Mouse (Mus musculus) embryo, embryonic 11.5 days (tissue): ENCODE results near the gene Tinag.
A peak's percentile ranks its signal among the peaks of the same experiment; 100 is the strongest.
"Not testable (repeated sequence)": the region's sequence is repeated elsewhere in the genome, so short reads cannot be mapped to it uniquely, and the experiment has no call there.

Source experiments
- DNase-seq: peaks from one replicate; pipeline ENCODE4 v3.0.0-alpha.2; 2012; ENCODE audit warnings: low read depth, low spot score

The Tinag gene

DNA sequence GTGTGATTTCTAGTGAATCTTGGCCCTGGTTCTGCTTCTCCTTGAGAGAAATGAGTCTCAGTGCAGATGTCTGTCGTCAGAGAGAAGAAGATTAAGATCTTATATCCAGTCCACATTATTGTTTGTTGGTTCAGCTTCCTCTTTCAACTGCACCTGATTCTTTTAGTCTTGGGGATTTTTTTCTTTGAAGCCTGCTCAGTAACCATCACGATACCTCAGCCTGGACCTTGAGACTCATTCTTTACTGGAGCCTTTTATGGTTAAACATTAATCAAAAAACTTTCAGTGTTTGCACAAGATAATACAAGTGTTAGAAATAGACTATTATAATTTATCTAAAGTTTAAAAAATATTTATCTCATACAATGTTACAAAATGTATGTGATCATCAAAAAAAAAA lies at the start of gene Tinag:
Gene Tinag (minus strand): TSS at position 210 of the 400 bp plus-strand sequence.
- no peak for DNase-seq

DNA sequence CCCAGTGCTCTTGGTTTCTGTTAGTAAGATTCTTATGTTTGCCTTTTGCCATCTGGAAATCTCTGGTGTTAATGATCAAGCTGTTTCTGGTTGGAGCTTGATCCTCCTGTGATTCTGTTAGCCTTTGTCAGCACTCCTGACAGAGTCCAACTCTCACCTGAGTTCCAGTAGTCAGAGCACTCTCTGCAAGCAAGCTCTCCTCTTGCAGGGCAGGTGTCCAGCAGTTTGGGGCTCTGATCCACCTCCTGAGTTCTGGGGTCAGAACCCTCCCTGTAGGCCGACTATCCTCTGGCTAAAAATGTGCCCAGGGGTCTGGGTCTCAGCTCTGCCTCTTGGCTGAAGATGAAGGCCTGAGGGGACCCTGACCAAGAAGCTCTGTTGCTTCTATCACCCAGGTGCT lies 37.6 kb upstream of the Tinag start:
- not testable (repeated sequence) for DNase-seq

DNA sequence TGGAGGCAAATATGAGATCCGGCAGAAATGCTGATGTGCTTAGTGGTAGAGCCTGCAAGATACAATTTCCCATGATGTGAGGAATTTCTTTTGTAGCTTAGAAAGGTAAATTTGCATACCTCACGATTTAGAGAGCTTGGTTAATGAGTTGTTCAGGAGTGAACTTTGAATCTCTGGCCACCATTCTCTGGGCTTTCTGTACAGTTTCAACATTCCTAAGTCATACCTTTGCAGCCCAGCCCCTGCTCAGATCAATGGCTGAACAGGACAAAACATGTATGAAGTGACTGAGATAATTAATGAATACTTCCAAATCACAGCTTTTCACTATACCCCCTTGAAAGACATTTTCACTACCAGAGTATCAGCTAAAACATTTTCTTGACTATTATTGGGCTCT lies 26.1 kb upstream of the Tinag start:
- no peak for DNase-seq

DNA sequence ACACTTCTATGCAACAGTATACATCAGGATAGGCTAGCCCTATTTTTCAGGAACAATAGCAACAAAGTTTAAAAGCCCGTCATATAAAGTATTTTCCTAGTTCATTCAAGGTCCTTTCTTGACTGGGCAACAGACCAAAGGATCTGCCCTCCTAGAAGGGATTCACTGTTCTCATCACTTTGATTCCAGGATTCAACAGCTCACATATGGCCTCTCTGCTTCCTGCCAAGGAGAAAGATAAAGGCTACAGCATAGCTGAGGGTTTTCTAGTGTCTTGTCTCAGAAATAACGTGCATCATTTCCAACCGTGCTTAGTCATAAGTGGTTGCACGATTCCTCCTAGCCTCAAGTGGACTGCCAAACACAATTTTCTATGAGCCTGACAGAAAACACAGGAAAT lies 11.0 kb upstream of the Tinag start:
- no peak for DNase-seq

DNA sequence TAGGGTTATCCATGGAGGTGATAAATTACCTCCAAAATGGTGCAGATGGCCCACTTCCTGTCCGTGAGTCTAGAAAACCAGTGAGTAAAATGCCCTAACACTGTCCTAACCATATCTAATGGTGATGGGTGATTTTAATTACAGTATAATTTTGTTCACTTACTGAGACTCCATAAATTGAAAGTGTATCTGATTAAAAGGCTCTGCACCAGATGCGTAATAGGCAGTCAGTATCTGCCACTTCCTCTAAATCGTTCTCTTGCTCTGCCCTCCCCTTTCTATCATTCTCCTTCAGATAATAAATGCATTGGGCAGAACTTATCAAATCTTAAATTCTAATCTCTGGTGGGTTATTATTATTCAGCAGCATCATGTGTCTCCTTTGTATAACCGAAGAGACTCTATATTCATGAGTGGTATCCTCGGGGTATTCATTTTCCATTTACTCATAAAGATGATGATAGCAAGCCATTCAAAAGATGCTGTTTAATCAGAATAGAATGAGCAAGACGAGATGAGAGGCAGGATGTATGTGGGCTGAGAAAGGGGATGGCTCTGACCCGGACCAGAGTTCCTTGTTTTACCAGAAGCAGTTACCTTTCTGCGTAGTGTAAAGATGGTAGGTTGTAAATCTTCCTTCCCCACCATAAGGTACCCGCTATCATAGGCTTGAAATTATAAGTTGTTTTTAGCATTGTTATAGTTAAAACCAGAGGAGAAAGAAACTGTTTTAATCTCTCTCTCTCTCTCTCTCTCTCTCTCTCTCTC lies 9.0 kb upstream of the Tinag start:
- no peak for DNase-seq

DNA sequence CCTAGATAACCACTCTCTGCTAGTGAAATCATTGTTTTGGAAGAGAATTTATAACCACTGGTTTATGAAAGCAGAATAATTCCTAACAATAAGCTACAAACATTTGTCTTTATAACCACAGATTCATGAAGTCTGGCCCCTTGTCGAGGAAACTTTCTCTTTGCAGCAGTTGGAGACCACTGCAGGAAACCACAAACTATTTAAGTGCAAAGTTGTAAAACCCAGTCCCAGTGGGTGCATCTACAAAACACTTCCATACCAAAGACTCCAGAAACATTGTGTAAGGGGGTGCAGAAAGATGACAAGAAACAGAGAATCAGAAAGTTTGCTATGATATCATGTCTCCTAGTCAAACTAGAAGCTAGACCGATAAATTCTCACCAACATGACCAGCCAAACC lies 5.8 kb upstream of the Tinag start:
- DNase-seq, result no peak

DNA sequence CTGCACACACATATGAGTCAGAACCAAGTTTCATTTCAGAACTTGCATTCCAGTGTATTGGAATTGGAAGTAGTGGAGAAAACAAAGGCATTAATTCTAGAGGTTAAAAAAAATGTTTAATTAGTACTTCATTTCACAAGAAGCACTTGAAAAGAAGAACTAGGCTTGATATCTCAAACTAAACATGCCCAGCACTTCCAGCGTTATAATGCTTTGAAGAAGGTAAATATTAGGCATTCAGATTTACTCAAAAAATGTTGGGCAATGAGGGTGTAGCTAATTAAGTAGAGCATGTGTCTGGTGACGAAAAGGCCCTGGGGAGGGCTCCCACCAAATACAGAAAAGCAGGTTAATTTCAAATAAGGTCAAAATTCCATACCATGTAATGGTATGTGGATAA lies 4.1 kb upstream of the Tinag start:
- DNase-seq, result no peak

DNA sequence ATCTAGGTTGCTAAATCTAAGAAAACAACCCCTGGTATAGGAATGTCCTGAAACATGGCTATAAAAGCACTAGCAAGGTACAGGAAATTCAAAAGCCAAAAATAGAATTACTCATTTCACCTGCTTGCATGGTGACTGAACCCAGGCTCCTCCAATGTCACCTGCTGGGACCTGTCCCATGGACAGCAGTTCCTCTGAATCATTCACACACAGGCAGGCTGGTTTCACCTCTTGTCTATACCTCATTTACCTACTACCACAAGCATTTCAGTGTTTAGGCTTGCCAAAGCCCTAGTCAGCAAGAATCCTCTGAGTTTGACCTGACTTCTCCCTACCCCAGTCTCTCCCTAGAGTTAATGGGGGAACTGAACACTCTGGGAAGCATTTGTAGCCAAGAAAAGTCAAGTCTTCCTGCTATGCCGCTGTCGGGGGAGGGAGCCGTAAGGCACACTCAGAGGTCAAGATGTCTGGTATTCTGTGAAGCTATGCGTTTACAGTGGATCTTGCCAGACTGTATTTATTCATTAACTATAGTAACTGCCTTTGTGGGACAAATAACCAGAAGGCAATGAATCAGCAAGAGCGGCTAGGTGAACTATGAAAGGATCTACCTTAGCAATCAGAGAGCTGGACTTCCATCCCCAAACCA lies 597 bp upstream of the Tinag start:
- DNase-seq, result no peak

DNA sequence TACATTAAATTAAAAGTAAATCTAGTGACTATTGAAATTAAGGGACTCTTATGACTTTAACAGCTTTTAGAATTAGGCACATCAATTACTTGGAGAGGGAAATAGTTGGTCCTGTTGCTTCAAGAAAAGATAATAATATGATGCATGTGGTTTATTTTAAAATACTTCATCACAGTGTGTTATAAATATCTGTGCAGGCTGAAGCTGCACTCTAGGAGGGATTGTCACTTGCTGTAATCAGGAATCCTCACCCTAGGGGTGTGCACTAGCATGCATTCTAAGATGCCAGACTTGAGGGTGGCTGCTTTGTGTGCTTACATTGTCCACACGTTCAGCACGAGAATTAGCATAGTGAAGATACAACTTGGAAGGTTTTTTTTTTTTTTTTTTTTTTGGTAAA lies 10.2 kb downstream of the Tinag start:
- no peak for DNase-seq

DNA sequence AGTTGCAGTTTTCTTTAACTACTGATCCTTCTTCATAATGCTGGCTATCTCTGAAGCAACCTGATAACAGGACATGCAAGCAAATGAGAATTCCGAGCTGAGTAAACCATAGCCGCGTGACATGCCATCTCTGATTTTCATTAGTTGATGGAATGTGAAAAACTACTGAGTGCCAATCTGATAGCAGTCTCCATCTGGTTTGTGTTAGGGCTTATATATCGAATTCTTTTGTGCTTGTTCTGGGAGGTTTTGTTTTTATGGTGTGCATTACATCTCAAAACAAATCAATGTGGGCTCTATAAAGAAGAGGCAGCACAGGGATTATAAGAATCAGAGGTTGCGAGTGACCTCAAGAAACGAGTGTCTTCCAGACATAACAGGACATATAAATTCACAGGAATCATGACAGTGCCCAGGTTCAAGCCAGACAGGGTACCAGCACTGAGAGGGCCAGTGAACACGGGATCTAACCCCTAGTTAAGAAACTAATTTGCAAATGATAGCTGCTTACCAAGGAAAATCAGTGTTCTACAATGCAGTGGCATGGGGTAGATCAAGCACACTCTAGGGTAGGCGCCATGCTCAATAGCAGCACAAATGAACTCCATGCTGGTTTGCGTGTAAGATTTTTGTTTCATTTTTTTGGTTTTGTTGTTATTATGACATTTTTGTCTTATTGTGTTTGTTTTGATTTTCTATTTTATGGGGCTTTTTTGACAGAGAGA lies 13.0 kb downstream of the Tinag start:
- peak; percentile 5 for DNase-seq

DNA sequence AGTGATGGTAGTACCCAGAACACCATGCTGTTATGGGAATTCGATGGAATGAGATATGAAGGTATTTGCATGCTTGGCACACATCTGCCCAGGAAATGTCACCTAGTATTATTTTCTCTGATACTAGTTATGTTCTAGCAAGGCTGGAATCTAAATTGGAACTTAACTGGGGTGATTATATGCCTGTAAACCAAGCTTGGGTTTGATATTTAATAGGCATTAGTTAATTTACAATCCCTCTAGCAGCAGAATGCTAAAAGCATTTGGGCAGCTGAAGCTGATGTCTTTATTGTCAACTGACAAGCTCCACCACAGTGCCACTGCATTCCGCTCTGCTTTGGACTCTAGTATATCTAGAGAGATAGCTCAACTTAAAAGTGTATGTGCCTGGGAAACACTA lies 20.3 kb downstream of the Tinag start:
- no peak for DNase-seq

DNA sequence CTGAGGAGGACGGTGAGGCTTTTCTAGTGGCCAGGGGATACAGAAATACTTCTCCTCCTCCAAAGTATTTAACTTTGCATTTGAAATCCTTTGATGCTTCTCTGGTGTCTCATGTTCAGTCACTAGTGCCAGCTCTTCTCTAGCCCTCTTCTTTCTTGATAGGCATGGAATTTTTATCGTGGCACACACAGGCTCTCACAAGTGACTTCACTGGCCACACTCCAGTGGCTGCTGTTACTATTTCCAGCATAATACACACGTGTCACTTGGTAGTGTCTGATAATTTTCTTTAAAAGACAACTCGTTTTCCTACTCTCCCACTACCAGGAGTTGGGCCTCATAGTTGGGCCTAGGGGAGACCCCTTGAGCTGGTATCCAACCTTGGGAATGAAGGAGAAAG lies 26.7 kb downstream of the Tinag start:
- no peak for DNase-seq

DNA sequence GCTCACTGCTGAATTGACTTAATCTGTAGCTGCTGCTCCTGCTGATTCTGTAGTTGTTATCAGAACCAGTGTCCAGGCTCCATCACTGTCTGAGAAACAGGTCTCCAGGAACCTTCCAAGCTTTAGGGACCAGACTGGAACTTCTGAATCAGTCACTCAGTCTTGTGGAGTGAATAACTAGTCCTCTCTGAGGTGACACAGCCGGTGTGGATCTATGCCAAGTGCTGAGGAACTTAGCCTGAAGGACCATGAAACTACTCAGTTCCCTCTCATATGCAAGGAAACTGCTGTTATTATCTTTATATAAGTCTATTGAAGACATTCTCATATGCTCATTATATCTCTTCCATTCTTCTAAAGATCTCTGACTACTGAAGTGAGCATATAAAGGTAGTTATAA lies 49.6 kb downstream of the Tinag start:
- DNase-seq, result no peak

DNA sequence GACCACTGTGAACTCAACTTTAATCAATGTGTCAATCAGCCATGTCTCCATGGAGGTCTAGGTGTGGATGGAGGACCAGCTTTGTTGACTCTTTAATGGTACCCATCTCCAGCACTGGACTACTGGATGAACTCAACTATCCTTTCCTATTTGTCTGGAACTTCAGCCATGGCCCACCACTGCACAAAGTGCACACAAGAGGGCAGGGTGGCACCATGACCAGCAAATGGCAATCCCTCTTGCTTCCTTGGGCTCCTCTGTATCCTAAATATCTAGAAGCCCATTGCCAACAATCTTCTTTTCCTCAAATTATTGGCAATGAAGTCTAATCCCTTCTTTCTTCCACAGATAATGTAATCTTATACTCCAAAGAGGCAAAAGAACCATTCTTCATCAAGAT lies 55.6 kb downstream of the Tinag start:
- DNase-seq, result no peak

DNA sequence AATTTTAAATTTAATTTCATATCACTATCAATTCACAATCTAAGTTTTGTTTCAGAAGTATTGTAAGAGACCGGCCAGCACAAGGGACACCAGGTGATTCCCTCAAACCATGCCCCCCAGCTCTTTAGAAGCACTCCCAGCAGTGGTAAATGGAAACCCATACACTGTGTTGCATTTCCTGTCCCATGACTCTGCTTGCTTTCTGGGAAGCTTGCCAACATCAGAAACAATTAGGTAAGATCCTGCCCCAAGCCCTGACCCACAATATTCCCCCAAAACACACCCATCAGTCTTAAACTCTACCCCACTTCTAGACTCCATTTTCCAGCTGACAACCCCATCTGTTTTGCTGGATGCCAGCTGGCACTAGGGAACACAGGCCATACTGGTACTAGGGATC lies 110.8 kb downstream of the Tinag start:
- DNase-seq, result no peak

DNA sequence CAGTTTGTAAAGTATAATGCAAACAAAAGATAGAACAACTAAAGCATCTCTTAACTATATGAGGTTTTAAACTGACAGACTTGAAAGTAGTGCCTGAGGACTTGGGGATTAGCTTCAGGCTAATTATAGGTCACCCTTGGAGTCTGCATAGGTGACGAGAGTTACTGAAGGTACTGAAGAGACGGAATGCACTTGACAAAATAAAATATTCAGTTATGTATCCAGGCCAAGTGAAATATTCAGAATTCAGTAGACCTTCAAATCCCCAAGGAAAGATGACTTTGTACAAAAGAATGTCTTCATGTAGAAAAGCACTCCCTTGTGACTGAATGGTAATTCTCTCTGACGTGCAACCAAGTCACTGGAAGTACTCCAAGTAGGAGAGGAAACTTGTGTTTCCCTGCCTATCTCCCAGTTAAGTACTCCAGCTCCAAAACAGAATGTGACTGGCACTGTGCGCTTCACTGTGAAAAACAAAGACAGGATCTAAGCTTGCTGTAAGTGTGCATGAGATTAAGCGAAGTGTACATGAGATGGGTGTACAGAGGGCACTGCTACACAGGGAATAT lies 130.4 kb downstream of the Tinag start:
- DNase-seq, result no peak
